Mouse (Mus musculus): ENCODE data around the gene Serac1. TPM values are rescaled to one million over a fixed set of nuclear protein-coding genes. Genes with fewer than 3 reads are reported as not detected.

Serac1 gene
- polyA plus RNA-seq (2012; rRNA removed): 6.2 and 7.0 TPM in 2 replicates

DNA sequence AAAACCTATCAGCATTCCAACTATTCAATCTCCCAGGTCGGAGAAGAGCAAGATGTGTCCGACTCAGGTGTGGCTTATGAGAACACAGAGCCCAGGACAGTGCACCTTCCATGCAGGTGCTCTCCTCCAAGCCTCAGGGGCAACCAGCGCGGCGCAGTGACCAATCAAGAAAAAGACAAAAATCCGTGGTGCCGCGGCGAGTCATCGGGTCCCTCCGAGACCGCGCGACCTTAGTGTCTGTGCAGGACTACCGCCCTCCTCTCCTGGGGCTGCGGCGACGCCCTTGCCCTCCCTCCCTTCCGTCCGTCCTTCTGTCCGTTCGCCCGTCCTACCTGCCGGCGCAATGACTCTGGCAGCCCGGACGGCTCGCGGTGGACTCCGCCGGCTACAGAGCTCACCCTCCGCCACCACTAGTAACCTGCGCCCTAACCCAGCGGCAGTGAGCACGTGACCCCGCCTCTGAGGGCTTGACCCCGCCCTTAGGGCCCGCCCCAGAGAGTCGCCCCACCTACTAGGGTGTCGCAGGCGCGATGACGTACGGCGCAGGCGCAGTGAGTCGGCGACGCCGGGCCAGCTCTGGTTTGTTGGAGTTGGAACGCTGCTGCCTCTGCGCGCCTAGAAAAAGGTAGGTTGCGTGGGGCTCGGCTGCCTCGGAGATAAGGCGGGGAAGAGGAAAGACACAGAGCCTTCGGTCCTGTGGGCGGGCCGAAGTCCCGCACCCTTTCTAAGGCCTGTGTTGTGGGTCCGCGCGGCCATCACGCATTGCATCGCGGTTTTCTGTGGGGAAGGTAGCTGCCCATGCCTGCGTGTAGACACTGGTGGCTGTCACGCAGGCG lies at the start of gene Serac1, which contains the start of gene Gtf2h5:
Gene Serac1 (minus strand): TSS at position 455 of the 836 bp plus-strand sequence.
Gene Gtf2h5 (plus strand): TSS at position 500 of the 836 bp plus-strand sequence.
- Histone ChIP-seq H3K4me3 (ENCODE audit: control insufficient read depth, insufficient read depth, low read length) (peak within 1 kb of the TSS; percentile 72), H3K27ac (ENCODE audit: control insufficient read depth, insufficient read depth, low read length) (peak within 1 kb of the TSS; percentile 60), H3K4me1 (replicated peaks; ENCODE audit: control insufficient read depth, insufficient read depth, low read length) (peaks cover 3% of the 10 kb centered on the region), H3K36me3 (ENCODE audit: control insufficient read depth, insufficient read depth, low read length) (no peaks in the 10 kb centered on the region), H3K27me3 (ENCODE audit: control insufficient read depth, insufficient read depth, low read length) (no peaks in the 10 kb centered on the region)
- peak; percentile 99 for DNase-seq
- TF ChIP-seq POLR2A (IDR thresholded peaks at IDR 0.05; ENCODE audit: control insufficient read depth, extremely low read depth, insufficient read depth, low read length, poor library complexity): peak; percentile 80; the same call in 1 of the 2 replicates
- no peak for TF ChIP-seq CTCF (IDR thresholded peaks at IDR 0.05; ENCODE audit: borderline replicate concordance, control insufficient read depth, extremely low read depth, insufficient read depth, low read length, poor library complexity)
- WGBS: under 1% methylated on average over 70 of the region's 70 CpGs

- no peak overlapping the region for H3K4me3 ChIP-seq (ENCODE audit: control insufficient read depth, insufficient read depth, low read length)
- no peak overlapping the region for H3K27ac ChIP-seq (ENCODE audit: control insufficient read depth, insufficient read depth, low read length)
- H3K4me1 ChIP-seq (replicated peaks; ENCODE audit: control insufficient read depth, insufficient read depth, low read length): no peaks in the 10 kb centered on the region
- TF ChIP-seq POLR2A (IDR thresholded peaks at IDR 0.05; ENCODE audit: control insufficient read depth, extremely low read depth, insufficient read depth, low read length, poor library complexity) (no peak), CTCF (IDR thresholded peaks at IDR 0.05; ENCODE audit: borderline replicate concordance, control insufficient read depth, extremely low read depth, insufficient read depth, low read length, poor library complexity) (no peak)
- H3K36me3 ChIP-seq (ENCODE audit: control insufficient read depth, insufficient read depth, low read length): no peaks in the 10 kb centered on the region
- no peak for DNase-seq
- 82% methylated on average over 3 of the region's 3 CpGs for WGBS
- H3K27me3 ChIP-seq (ENCODE audit: control insufficient read depth, insufficient read depth, low read length): no peaks in the 10 kb centered on the region
These were observed 48.5 kb upstream of the Serac1 start for GRCm38 (mm10) chr17:6128039-6128438.

- 98% methylated on average over 3 of the region's 3 CpGs for WGBS
- TF ChIP-seq POLR2A (IDR thresholded peaks at IDR 0.05; ENCODE audit: control insufficient read depth, extremely low read depth, insufficient read depth, low read length, poor library complexity) (no peak), CTCF (IDR thresholded peaks at IDR 0.05; ENCODE audit: borderline replicate concordance, control insufficient read depth, extremely low read depth, insufficient read depth, low read length, poor library complexity) (no peak)
- no peak overlapping the region for H3K4me3 ChIP-seq (ENCODE audit: control insufficient read depth, insufficient read depth, low read length)
These were observed 45.9 kb upstream of the Serac1 start for GRCm38 (mm10) chr17:6125441-6125840.

DNA sequence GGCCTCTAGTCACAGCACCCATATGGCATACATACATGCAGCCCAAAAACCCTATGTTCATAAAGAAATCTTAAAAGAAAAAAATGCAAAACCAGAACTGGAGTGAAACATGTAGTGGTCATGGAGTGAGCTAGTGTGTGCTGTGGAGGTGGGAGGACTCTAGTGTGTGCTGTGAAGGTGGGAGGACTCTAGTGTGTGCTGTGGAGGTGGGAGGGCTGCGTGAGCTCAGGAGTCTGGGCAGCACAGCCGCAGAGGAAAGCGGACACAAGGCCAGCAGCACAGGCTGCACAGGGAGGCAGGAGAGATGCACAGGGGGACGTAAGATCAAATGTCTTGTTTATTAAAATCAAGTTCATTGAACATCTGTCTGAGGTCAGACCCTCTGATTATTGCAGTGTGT lies 44.2 kb upstream of the Serac1 start:
- no peaks in the 10 kb centered on the region for H3K4me1 ChIP-seq (replicated peaks; ENCODE audit: control insufficient read depth, insufficient read depth, low read length)
- no peak overlapping the region for H3K4me3 ChIP-seq (ENCODE audit: control insufficient read depth, insufficient read depth, low read length)
- DNase-seq: no peak
- TF ChIP-seq CTCF (IDR thresholded peaks at IDR 0.05; ENCODE audit: borderline replicate concordance, control insufficient read depth, extremely low read depth, insufficient read depth, low read length, poor library complexity) (no peak), POLR2A (IDR thresholded peaks at IDR 0.05; ENCODE audit: control insufficient read depth, extremely low read depth, insufficient read depth, low read length, poor library complexity) (no peak)
- H3K27ac ChIP-seq (ENCODE audit: control insufficient read depth, insufficient read depth, low read length): no peak overlapping the region
- peaks cover 5% of the 10 kb centered on the region; the same call in 1 of the 2 replicates for H3K36me3 ChIP-seq (ENCODE audit: control insufficient read depth, insufficient read depth, low read length)
- no peaks in the 10 kb centered on the region for H3K27me3 ChIP-seq (ENCODE audit: control insufficient read depth, insufficient read depth, low read length)
- WGBS: 96% methylated on average over 4 of the region's 4 CpGs

More at GRCm38 (mm10) chr17:6125441-6125840, 45.9 kb upstream of the Serac1 start:
- H3K36me3 ChIP-seq (ENCODE audit: control insufficient read depth, insufficient read depth, low read length): peaks cover 5% of the 10 kb centered on the region; the same call in 1 of the 2 replicates
- no peaks in the 10 kb centered on the region for H3K4me1 ChIP-seq (replicated peaks; ENCODE audit: control insufficient read depth, insufficient read depth, low read length)
- DNase-seq: no peak
- no peaks in the 10 kb centered on the region for H3K27me3 ChIP-seq (ENCODE audit: control insufficient read depth, insufficient read depth, low read length)
- no peak overlapping the region for H3K27ac ChIP-seq (ENCODE audit: control insufficient read depth, insufficient read depth, low read length)

GRCm38 (mm10) chr17:6118861-6119260 lies 39.3 kb upstream of the Serac1 start:
- DNase-seq: no peak
- 98% methylated on average over 4 of the region's 4 CpGs for WGBS
- TF ChIP-seq CTCF (IDR thresholded peaks at IDR 0.05; ENCODE audit: borderline replicate concordance, control insufficient read depth, extremely low read depth, insufficient read depth, low read length, poor library complexity): no peak
- no peak for TF ChIP-seq POLR2A (IDR thresholded peaks at IDR 0.05; ENCODE audit: control insufficient read depth, extremely low read depth, insufficient read depth, low read length, poor library complexity)

GRCm38 (mm10) chr17:6117917-6118316 lies 38.4 kb upstream of the Serac1 start:
- H3K27ac ChIP-seq (ENCODE audit: control insufficient read depth, insufficient read depth, low read length): no peak overlapping the region
- no peak for DNase-seq
- peaks cover 5% of the 10 kb centered on the region; the same call in 1 of the 2 replicates for H3K36me3 ChIP-seq (ENCODE audit: control insufficient read depth, insufficient read depth, low read length)
- H3K4me1 ChIP-seq (replicated peaks; ENCODE audit: control insufficient read depth, insufficient read depth, low read length): no peaks in the 10 kb centered on the region
- H3K27me3 ChIP-seq (ENCODE audit: control insufficient read depth, insufficient read depth, low read length): no peaks in the 10 kb centered on the region
- no peak overlapping the region for H3K4me3 ChIP-seq (ENCODE audit: control insufficient read depth, insufficient read depth, low read length)
- no peak for TF ChIP-seq POLR2A (IDR thresholded peaks at IDR 0.05; ENCODE audit: control insufficient read depth, extremely low read depth, insufficient read depth, low read length, poor library complexity)
- TF ChIP-seq CTCF (IDR thresholded peaks at IDR 0.05; ENCODE audit: borderline replicate concordance, control insufficient read depth, extremely low read depth, insufficient read depth, low read length, poor library complexity): no peak
- WGBS: 95% methylated on average over 3 of the region's 3 CpGs

More at GRCm38 (mm10) chr17:6118861-6119260, 39.3 kb upstream of the Serac1 start:
- H3K27ac ChIP-seq (ENCODE audit: control insufficient read depth, insufficient read depth, low read length): no peak overlapping the region
- no peaks in the 10 kb centered on the region for H3K4me1 ChIP-seq (replicated peaks; ENCODE audit: control insufficient read depth, insufficient read depth, low read length)
- no peaks in the 10 kb centered on the region for H3K27me3 ChIP-seq (ENCODE audit: control insufficient read depth, insufficient read depth, low read length)
- no peak overlapping the region for H3K4me3 ChIP-seq (ENCODE audit: control insufficient read depth, insufficient read depth, low read length)
- peaks cover 5% of the 10 kb centered on the region; the same call in 1 of the 2 replicates for H3K36me3 ChIP-seq (ENCODE audit: control insufficient read depth, insufficient read depth, low read length)
